Mouse (Mus musculus) liver, embryonic 14.5 days (tissue): ENCODE measurements at regions not wholly inside any gene's neighbourhood (a gene's known extent, or its start where the extent isn't known, plus 50 kb on each side); places are given as distances from the start of the nearest gene placed in this dataset.

Experiments used
- CTCF ChIP-seq: IDR thresholded peaks from 2 replicates; pipeline ENCODE4 v1.5.1; 2016; ENCODE audit warnings: antibody characterized with exemption, low read depth, control low read depth
- EP300 ChIP-seq: IDR thresholded peaks from 2 replicates; pipeline ENCODE4 v1.6.1; 2016; ENCODE audit warnings: antibody characterized with exemption, low read depth

DNA sequence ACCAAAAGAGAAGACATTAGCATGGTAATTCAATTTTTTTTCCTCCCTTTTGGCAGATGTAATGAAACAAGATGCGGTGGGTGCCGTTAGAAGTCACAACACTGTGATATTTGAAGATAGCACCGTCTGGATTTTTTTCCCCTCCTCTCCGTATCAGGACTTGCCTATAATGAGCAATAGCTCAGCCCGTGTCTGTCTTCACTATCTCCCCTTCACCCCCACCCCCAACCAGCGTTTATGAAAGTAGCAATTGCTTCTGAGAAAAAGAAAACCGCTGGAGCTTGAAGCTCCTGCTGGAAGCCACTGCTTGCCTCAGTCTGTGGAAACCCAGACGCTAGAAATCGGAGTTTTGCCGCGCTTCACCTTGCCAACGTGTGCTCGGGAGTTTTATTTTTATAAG, 55.8 kb upstream of the Gtsf1l start:
- TF ChIP-seq CTCF (no peak), EP300 (no peak)
